26 mouse cellular contexts compared by ENCODE assay signal in genomic region chr8:107453386-107453785, GRCm38 (mm10). TPM values are rescaled to one million over a fixed set of nuclear protein-coding genes. Genes with fewer than 3 reads are reported as not detected.
DNase-seq lines count a peak whose midpoint lies in the region; ATAC-seq and TF ChIP-seq lines count a peak whose summit lies in the region.
"Had no signal": no experiment of that assay in that cellular context is flagged by ENCODE, and none has a peak within 500 bp of the region (broad histone marks: within the 10 kb centered on the region; RNA-seq: fewer than 3 reads in every experiment).

No protein-coding gene starts in this region.

- ATAC-seq in liver, embryonic 15.5 days (ENCODE audit: insufficient read depth), result 0 out of 2 replicates have a peak, but pooled peaks have one; percentile 25
- no peak for ATAC-seq in liver, embryonic 11.5 days (replicated peaks; ENCODE audit: low FRiP score)
- ATAC-seq in stomach, postnatal 0 days (ENCODE audit: low FRiP score, low TSS enrichment), result no peak
- ATAC-seq: CD4-positive, CD25-positive, alpha-beta regulatory T cell, adult 4 months; forebrain, postnatal 0 days; inflammation-experienced regulatory T-cells, adult 6 months had no signal

- 83% methylated on average over 11 of the region's 11 CpGs for WGBS in liver, embryonic 15.5 days (ENCODE audit: insufficient replicate concordance)
- WGBS in liver, embryonic 11.5 days, result 94% methylated on average over 11 of the region's 11 CpGs
- 98% methylated on average over 11 of the region's 11 CpGs for WGBS in macrophage (ENCODE audit: missing documents)
- WGBS in stomach, postnatal 0 days, result 93% methylated on average over 11 of the region's 11 CpGs

- no peak overlapping the region for H3K4me2 ChIP-seq in liver, embryonic 15.5 days
- no peak overlapping the region for H3K4me2 ChIP-seq in liver, embryonic 11.5 days
- H3K4me2 ChIP-seq in stomach, postnatal 0 days (replicated peaks; ENCODE audit: low read depth), result no peak overlapping the region
- H3K4me2 ChIP-seq: forebrain, embryonic 12.5 days; heart, embryonic 13.5 days; hindbrain, embryonic 15.5 days; liver, embryonic 13.5 days; lung, embryonic 15.5 days; midbrain, embryonic 12.5 days; neural tube, embryonic 13.5 days had no signal

- peaks cover 51% of the 10 kb centered on the region for H3K79me2 ChIP-seq in macrophage (ENCODE audit: inconsistent target)

- DNase-seq in liver, embryonic 11.5 days (ENCODE audit: low spot score), result no peak
- DNase-seq in kidney, adult 9 months, result peak; percentile 84
- DNase-seq in kidney, postnatal 14 days, result peak; percentile 73
- no peak for DNase-seq in cerebellum, adult 18-20 months
- DNase-seq in stomach, postnatal 0 days (ENCODE audit: low spot score), result no peak
- DNase-seq in adrenal gland, postnatal 10 days, result no peak
- DNase-seq: adrenal gland, adult 8-10 months; cerebellum, adult 11 months; cerebellum, postnatal 10 days; forebrain, postnatal 0 days; gastrocnemius, postnatal 10 days; heart, postnatal 10 days; liver, embryonic 13.5 days; right cerebral cortex, postnatal 4 days; thymus, postnatal 4 days had no signal

- no peak for TF ChIP-seq EP300 in stomach, postnatal 0 days (optimal IDR thresholded peaks at IDR 0.05)

- H3K9ac ChIP-seq in liver, embryonic 15.5 days, result no peak overlapping the region
- H3K9ac ChIP-seq in liver, embryonic 11.5 days (ENCODE audit: low read depth, low read length), result no peak overlapping the region
- no peak overlapping the region for H3K9ac ChIP-seq in stomach, postnatal 0 days (ENCODE audit: low read length)
- H3K9ac ChIP-seq: forebrain, embryonic 12.5 days; forebrain, postnatal 0 days; heart, embryonic 13.5 days; hindbrain, embryonic 15.5 days; liver, embryonic 13.5 days; lung, embryonic 15.5 days; midbrain, embryonic 12.5 days; neural tube, embryonic 13.5 days had no signal

- no peak overlapping the region for H3K27ac ChIP-seq in liver, embryonic 15.5 days (replicated peaks)
- no peak overlapping the region for H3K27ac ChIP-seq in liver, embryonic 11.5 days (ENCODE audit: low read depth, low read length)
- H3K27ac ChIP-seq in macrophage, result peak overlapping the region; percentile 21; the same call in 1 of the 2 replicates
- H3K27ac ChIP-seq in stomach, postnatal 0 days (replicated peaks), result no peak overlapping the region
- H3K27ac ChIP-seq: forebrain, embryonic 12.5 days; heart, embryonic 13.5 days; hindbrain, embryonic 15.5 days; liver, embryonic 13.5 days; lung, embryonic 15.5 days; midbrain, embryonic 12.5 days; neural tube, embryonic 13.5 days had no signal

- no peaks in the 10 kb centered on the region for H3K9me3 ChIP-seq in liver, embryonic 15.5 days (replicated peaks)
- H3K9me3 ChIP-seq in liver, embryonic 11.5 days (ENCODE audit: control insufficient read depth, low read length), result no peaks in the 10 kb centered on the region
- no peaks in the 10 kb centered on the region for H3K9me3 ChIP-seq in stomach, postnatal 0 days (ENCODE audit: control insufficient read depth, low read length)
- H3K9me3 ChIP-seq: forebrain, embryonic 12.5 days; heart, embryonic 13.5 days; hindbrain, embryonic 15.5 days; liver, embryonic 13.5 days; lung, embryonic 15.5 days; midbrain, embryonic 12.5 days; neural tube, embryonic 13.5 days had no signal

- no peak for TF ChIP-seq CTCF in stomach, postnatal 0 days (IDR thresholded peaks at IDR 0.05; ENCODE audit: low read depth)

- H3K4me1 ChIP-seq in liver, embryonic 15.5 days (replicated peaks), result peaks cover 16% of the 10 kb centered on the region
- H3K4me1 ChIP-seq in liver, embryonic 11.5 days (replicated peaks; ENCODE audit: control insufficient read depth, insufficient read depth, low read length), result peaks cover 5% of the 10 kb centered on the region
- 0 out of 2 replicates have a peak, but pooled peaks cover 3% of the 10 kb centered on the region for H3K4me1 ChIP-seq in stomach, postnatal 0 days (replicated peaks; ENCODE audit: control insufficient read depth, insufficient read depth)
- H3K4me1 ChIP-seq: hindbrain, embryonic 15.5 days; lung, embryonic 15.5 days; neural tube, embryonic 13.5 days had no signal

- H3K4me3 ChIP-seq in liver, embryonic 15.5 days (replicated peaks), result no peak overlapping the region
- H3K4me3 ChIP-seq in liver, embryonic 11.5 days (ENCODE audit: low read depth, low read length), result no peak overlapping the region
- no peak overlapping the region for H3K4me3 ChIP-seq in macrophage (ENCODE audit: inconsistent target)
- no peak overlapping the region for H3K4me3 ChIP-seq in stomach, postnatal 0 days (ENCODE audit: low read depth, low read length)
- H3K4me3 ChIP-seq: erythroblast, embryonic 14.5 days; forebrain, embryonic 12.5 days; heart, embryonic 13.5 days; hindbrain, embryonic 15.5 days; liver, embryonic 13.5 days; lung, embryonic 15.5 days; midbrain, embryonic 12.5 days; neural tube, embryonic 13.5 days had no signal

- no peaks in the 10 kb centered on the region for H3K27me3 ChIP-seq in liver, embryonic 15.5 days
- H3K27me3 ChIP-seq in liver, embryonic 11.5 days (replicated peaks; ENCODE audit: control insufficient read depth, insufficient read depth, low read length), result no peaks in the 10 kb centered on the region
- H3K27me3 ChIP-seq in stomach, postnatal 0 days (ENCODE audit: control insufficient read depth, insufficient read depth, low read length), result no peaks in the 10 kb centered on the region
- H3K27me3 ChIP-seq: forebrain, embryonic 12.5 days; heart, embryonic 13.5 days; hindbrain, embryonic 15.5 days; liver, embryonic 13.5 days; lung, embryonic 15.5 days; midbrain, embryonic 12.5 days; neural tube, embryonic 13.5 days had no signal

- H3K36me3 ChIP-seq in liver, embryonic 15.5 days (replicated peaks), result peaks cover 52% of the 10 kb centered on the region
- H3K36me3 ChIP-seq in liver, embryonic 11.5 days (ENCODE audit: control insufficient read depth, insufficient read depth, low read length), result peaks cover 7% of the 10 kb centered on the region; the same call in 1 of the 2 replicates
- H3K36me3 ChIP-seq in macrophage (ENCODE audit: inconsistent target), result peaks cover 38% of the 10 kb centered on the region
- H3K36me3 ChIP-seq in stomach, postnatal 0 days (ENCODE audit: control insufficient read depth, insufficient read depth, low read length), result peaks cover 12% of the 10 kb centered on the region

RNA-seq across cellular contexts. Expression of gene Wwp2, which starts 17.2 kb away (rescaled TPM):
- 29.7 and 32.3 TPM in 2 replicates for polyA plus RNA-seq in liver, embryonic 15.5 days (2015; fragmentation: Nextera tagmentation; extraction: Ambion mirVana)
- polyA plus RNA-seq in liver, embryonic 11.5 days (2014; fragmentation: Nextera tagmentation; extraction: Ambion mirVana), result 37.6 and 40.2 TPM in 2 replicates
- total RNA-seq in macrophage (2018; cell fraction: chromatin; rRNA removed), result 100 to 1,000 TPM; 114 to 278 (median 213) TPM
- total RNA-seq in macrophage (2018; cell fraction: cytosol; rRNA removed), result 10 to 100 TPM; 44.0 to 67.1 (median 51.9) TPM
- total RNA-seq in macrophage (2018; cell fraction: nucleus; rRNA removed), result 100 to 1,000 TPM in 18 of 26 experiments, 10 to 100 TPM in 8; 71.4 to 171 (median 119) TPM
- 47.9 to 57.3 TPM (median 51.4 TPM) in 3 replicates for polyA plus RNA-seq in macrophage (2018)
- 25.2 and 26.4 TPM in 2 replicates for polyA plus RNA-seq in stomach, postnatal 0 days (2015; fragmentation: Nextera tagmentation; extraction: Ambion mirVana)
- 10 to 100 TPM; 36.7 to 39.7 TPM for total RNA-seq in adrenal gland, postnatal 10 days (2021)

RNA-seq across cellular contexts. Expression of gene Nob1, which starts 28.5 kb away (rescaled TPM):
- 26.0 and 27.1 TPM in 2 replicates for polyA plus RNA-seq in liver, embryonic 15.5 days (2015; fragmentation: Nextera tagmentation; extraction: Ambion mirVana)
- polyA plus RNA-seq in liver, embryonic 11.5 days (2014; fragmentation: Nextera tagmentation; extraction: Ambion mirVana), result 92.9 and 93.3 TPM in 2 replicates
- 10 to 100 TPM in 17 of 26 experiments, 1 to 10 TPM in 9; 3.2 to 47.3 (median 16.8) TPM for total RNA-seq in macrophage (2018; cell fraction: chromatin; rRNA removed)
- total RNA-seq in macrophage (2018; cell fraction: cytosol; rRNA removed), result 10 to 100 TPM in 13 of 26 experiments, 1 to 10 TPM in 13; 4.6 to 12.0 (median 10.0) TPM
- 10 to 100 TPM in 11 of 26 experiments, 1 to 10 TPM in 15; 4.2 to 31.2 (median 8.5) TPM for total RNA-seq in macrophage (2018; cell fraction: nucleus; rRNA removed)
- 8.4 to 26.5 TPM (median 12.3 TPM) in 3 replicates for polyA plus RNA-seq in macrophage (2018)
- 44.5 and 48.8 TPM in 2 replicates for polyA plus RNA-seq in stomach, postnatal 0 days (2015; fragmentation: Nextera tagmentation; extraction: Ambion mirVana)
- 10 to 100 TPM; 29.4 to 30.6 TPM for total RNA-seq in adrenal gland, postnatal 10 days (2021)

RNA-seq across cellular contexts. Expression of gene Nqo1, which starts 50.4 kb away (rescaled TPM):
- polyA plus RNA-seq in liver, embryonic 15.5 days (2015; fragmentation: Nextera tagmentation; extraction: Ambion mirVana), result 14.0 and 15.0 TPM in 2 replicates
- 12.5 and 15.9 TPM in 2 replicates for polyA plus RNA-seq in liver, embryonic 11.5 days (2014; fragmentation: Nextera tagmentation; extraction: Ambion mirVana)
- total RNA-seq in macrophage (2018; cell fraction: chromatin; rRNA removed), result 1 to 10 TPM in 2 of 26 experiments, under 1 TPM in 5, not detected in 19; 0.46 to 1.7 (median 0.66) TPM
- 1 to 10 TPM in 22 of 26 experiments, under 1 TPM in 4; 0.89 to 5.3 (median 1.3) TPM for total RNA-seq in macrophage (2018; cell fraction: cytosol; rRNA removed)
- 1 to 10 TPM in 5 of 26 experiments, under 1 TPM in 16, not detected in 5; 0.30 to 2.4 (median 0.71) TPM for total RNA-seq in macrophage (2018; cell fraction: nucleus; rRNA removed)
- 1.2 to 2.9 TPM (median 2.1 TPM) in 3 replicates for polyA plus RNA-seq in macrophage (2018)
- polyA plus RNA-seq in stomach, postnatal 0 days (2015; fragmentation: Nextera tagmentation; extraction: Ambion mirVana), result 777 and 946 TPM in 2 replicates
- 1 to 10 TPM; 4.1 to 6.9 TPM for total RNA-seq in adrenal gland, postnatal 10 days (2021)

Comparison
In these comparisons a context has a peak if more than half of its experiments do, and no peak if none do; other contexts are left out.
1. DNase-seq: peak in kidney, adult 9 months (single experiment) and kidney, postnatal 14 days (single experiment); none in liver, embryonic 11.5 days (single experiment), cerebellum, adult 18-20 months (0 of 2), stomach, postnatal 0 days (single experiment) and adrenal gland, postnatal 10 days (single experiment).
2. RNA of gene Nqo1, which starts 50.4 kb away (polyA plus RNA-seq): 777 to 946 TPM in stomach, postnatal 0 days; 14.0 to 15.0 TPM in liver, embryonic 15.5 days, 12.5 to 15.9 TPM in liver, embryonic 11.5 days and 1.2 to 2.9 TPM in macrophage; every median in the first group is over 10 times any median in the second.